Mouse (Mus musculus): ENCODE measurements around the gene Fscn3.
A peak's percentile ranks its signal among the peaks of the same experiment; 100 is the strongest.

Gene Fscn3

DNA sequence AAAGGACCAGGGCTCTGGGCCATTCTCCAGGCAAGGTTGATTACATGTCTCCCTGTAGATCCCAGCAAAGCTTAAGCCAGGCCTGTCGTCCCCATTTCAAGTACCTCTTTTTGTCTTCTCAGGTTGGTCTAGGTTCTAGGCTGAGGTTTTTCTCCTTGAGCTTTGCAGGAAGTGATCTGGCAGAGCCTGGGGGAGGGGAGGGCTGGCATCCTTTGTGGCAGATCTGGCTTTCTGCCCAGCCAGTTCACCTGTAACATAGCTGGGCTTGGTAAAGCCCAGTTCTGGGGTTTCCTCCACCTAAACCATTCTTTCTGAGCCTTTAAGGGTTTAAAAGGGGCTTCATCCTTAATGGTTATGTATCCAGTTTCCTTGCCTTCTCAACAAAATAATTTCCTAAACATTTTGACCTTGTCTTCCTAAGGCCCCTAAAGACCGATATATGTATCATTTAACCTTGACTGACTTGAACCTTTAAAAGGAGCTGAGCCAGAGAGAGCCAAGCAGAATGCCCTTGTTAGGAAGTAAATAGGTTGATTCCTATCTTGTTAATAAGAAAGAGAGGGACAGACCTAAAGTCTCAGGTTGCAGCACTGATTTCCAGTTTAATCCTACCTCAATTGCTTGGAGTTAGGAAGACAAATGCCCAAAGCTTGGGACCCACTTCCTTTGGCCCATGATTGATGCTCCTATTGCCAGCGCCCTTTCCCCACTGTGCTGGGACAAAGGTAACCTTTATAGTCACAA is at the start of gene Fscn3:
TSS of gene Fscn3 (plus strand) at position 694 of the 744 bp plus-strand sequence.
- DNase-seq (ENCODE audit: low spot score), result no peak

DNA sequence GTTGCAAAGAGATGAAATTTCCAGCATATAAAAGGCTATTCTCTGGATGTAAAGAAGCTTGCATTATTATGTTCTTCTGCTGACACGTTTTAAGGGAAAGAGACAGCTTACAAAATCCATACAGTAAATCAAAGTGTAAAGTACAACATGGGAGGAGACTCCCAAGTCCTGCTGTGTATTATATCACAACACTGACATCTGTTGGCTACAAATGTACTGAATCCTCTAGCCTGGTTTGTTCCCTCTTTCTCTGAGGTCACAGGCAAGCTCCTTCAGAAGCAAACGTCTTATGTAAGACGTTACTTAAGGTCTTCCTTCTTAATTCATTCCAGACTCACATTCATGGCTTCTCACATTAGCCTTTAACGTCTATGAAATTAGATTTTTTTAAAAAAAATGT is 45.6 kb upstream of the Fscn3 start:
- DNase-seq (ENCODE audit: low spot score), result peak; percentile 25

DNA sequence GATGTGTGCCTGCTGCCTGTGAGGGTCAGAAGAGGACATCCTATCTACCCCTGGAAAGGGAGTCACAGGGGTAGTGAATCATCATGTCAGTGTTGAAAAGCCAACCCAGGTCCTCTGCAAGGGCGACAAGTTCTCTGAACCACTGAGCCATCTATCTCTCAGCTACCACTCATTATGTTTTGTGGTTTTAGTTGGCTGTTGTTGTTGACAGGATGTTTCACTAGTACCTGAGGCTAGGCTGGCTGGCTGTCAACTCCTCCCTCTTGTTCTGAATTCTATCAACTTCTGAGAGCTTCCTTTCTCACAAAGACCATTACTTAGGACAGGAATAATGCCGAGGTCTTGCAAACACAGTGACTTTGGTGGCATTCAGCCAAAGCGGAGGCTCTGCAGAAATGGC is 42.4 kb upstream of the Fscn3 start:
- DNase-seq (ENCODE audit: low spot score), result no peak

DNA sequence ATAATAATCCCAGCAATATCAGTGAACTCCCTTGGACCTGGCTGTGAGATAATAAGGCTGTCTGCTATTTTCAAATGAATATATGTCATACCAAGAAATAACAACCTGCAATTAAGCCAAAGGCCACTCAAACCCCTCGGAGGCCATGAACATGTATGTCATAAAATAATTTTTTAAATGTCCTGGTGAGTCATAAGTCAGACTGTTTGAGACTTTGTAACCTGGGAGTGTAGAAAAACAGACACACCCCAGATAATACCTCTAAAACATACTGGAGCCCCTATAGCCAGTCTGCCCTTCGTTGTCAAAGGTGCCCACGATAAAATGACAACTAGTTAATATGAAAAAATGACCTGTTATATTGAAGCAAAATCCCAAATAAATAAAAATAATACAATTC is 38.6 kb upstream of the Fscn3 start:
- no peak for DNase-seq (ENCODE audit: low spot score)

DNA sequence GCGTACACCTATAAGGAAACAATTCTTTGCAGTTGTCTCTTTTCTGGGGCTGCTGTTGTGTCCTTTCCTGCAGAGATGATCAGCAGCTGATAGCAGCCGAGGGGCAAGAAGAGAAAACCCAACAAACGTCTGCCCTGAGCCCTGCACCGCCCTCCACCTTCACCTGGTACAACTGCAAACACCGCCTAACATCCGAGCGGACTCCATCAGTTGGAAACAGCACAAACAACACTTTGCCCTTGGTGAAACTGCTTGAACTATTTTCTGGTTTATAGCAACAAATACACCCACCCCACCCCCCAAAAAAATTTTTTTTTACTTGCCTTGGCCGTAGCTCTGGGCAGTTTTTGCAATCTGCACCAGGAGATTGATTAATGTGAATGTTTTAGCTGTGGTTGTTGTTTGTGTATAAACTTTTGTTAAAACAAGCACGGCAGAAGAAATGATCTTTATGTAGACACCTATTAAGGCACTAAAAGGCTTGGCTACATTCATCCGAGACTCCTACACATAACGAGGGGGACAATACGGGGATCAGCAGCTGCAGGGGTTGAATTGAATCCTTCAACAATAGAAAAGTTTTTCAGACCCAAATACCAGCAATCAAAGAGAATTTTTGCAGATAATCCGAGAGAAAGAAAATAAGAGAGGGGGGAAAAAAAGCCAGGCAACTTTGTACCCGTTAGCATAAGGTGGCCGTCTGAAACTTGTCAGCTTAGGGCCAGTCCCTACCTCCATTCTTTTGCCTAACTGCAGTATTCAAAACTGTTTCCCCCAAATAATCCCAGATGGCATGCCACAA is 31.3 kb upstream of the Fscn3 start:
- DNase-seq (ENCODE audit: low spot score), result no peak

DNA sequence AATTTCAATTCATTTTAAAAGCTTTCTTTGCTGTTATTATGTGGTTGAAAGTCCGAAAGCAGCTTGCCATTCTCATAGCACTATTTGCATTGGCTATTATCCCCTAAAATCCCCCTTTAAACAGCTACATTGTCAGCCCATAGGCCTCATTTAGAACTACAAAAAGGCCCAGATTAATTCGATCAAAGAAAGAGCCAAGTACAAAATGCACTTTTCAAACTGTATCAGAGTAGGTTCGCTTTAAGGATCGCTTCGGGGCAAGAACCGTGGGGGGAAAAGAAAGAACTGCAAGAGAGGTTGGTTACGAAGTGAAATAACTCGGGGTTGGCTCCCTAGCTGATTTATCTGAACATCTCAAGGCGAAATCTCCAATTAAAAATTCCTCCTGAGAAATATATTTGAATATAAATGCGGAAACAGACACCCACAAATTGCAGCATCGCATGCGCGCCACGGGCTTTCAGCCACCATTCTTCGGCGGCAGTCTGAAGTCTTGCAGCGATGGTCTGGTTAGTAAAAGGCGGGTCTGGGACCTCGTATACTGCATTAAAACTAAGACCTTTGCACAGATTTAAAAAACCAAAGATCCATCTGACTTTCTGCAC is 30.6 kb upstream of the Fscn3 start:
- DNase-seq (ENCODE audit: low spot score), result no peak

DNA sequence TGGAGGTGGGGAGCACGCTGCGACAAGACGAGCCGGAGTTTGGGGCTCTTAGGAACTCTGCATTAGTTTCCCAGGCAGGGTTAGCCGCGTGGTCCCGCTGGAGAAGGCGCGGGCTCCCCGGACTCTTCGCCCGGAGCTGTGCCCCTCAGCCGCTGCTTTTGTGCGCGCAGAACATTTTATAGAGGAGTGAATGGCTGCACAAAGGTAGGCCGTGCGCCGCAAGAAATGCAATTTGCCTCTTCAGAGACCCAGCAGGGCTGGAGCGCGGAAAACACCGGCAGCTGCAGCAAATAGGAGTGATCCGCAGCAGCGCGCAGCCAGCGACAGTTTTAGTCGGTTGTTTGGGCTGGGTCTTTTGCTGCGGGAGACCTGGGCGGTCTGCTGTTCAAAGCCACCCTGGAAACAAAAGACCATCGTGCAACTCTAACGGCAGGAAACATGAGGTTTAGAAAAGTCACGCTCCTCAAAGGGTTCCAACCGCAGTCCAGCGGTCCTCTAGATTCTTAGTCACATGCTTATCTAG is 29.8 kb upstream of the Fscn3 start, which contains the start of gene Zfp800:
TSS of gene Zfp800 (minus strand) at position 325 of the 523 bp plus-strand sequence.
- DNase-seq (ENCODE audit: low spot score), result no peak

DNA sequence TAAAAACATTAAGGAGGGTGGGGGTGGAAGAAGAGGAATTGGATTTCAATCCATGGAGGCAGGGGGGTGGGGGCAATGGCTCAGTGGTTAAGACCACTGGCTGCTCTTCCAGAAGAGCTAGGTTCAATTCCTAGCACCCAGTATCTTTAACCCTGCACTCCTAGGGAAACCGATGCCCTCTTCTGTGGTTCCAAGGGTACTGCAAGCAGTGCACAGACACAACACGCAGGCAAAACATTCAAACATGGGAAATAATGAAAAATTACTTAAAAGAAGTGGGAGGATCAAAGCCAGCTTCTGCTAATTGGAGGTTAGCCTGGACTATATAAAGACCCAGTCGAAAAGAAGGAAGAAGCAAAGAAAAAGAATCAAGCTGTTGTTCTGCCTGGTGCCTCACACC is 28.9 kb upstream of the Fscn3 start:
- DNase-seq (ENCODE audit: low spot score), result no peak

DNA sequence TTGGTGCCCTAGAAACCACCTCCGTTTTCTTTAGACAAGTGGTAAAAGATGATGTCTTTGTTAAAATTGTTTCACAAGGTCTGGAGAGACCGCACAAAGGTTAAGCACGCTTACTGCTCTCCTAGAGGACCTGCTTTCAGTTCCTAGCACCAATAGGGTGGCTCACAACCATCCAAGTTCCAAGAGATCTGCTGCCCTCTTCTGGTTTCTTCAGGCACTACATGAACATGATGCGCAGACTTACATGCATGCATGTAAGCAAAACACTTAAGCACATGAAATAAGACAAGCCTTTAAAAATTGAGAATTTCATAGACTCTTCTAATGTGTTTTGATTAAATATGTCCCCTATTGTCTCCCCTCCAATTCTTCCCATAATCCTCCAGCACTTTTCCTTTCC is 27.8 kb upstream of the Fscn3 start:
- no peak for DNase-seq (ENCODE audit: low spot score)

DNA sequence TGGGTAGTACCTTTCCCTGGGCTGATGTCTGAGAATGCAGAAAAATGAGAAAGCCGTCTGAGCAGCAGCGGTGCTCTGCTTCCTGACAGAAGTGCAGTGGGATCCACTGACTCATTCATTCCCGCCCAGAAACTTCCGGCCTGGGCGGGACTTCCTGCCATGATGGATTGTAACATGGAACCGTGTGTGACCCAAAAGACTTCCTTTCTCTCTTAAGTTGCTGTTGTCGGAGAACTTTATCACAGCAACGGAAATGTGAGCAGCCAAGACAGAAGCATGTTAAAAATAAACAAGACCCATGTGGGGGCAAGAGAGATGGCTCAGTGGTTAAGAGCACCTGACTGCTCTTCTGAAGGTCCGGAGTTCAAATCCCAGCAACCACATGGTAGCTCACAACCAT is 17.5 kb upstream of the Fscn3 start:
- no peak for DNase-seq (ENCODE audit: low spot score)

DNA sequence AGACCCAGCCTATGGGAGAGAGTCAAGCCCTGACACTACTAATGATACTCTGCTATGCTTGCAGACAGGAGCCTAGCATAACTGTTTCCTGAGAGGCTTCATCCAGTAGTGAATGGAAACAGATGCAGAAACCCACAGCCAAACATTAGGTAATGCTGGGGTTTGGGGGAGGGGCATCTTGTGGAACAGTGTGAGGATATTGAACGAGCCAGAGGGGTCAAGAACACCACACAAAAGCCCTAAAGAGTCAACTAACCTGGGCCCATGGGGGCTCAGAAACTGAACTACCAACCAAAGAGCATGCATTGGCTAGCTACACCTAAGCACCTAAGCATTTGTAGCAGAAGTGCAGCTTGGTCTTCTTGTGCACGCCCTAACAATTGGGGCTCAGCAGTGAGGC is 16.4 kb upstream of the Fscn3 start:
- DNase-seq (ENCODE audit: low spot score), result no peak

DNA sequence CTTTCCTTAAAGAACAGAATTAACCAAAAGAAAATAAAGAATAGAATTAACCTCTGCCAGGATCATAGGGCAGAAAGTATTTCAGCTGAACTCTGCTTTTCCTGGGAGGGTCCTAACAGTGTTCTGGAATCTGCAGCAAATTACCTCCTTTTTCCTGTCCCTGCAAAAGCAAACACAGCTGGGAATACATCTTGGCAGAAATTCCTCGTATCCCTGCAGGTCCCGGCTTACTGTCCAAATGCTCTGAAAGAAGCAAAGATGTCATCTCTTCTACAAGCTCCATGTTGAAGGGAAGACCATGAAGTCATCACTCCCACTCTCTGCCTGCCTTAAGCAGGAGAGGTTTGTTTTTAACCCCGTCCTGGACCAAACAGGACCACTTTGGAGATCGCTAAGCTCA is 10.6 kb upstream of the Fscn3 start:
- no peak for DNase-seq (ENCODE audit: low spot score)

DNA sequence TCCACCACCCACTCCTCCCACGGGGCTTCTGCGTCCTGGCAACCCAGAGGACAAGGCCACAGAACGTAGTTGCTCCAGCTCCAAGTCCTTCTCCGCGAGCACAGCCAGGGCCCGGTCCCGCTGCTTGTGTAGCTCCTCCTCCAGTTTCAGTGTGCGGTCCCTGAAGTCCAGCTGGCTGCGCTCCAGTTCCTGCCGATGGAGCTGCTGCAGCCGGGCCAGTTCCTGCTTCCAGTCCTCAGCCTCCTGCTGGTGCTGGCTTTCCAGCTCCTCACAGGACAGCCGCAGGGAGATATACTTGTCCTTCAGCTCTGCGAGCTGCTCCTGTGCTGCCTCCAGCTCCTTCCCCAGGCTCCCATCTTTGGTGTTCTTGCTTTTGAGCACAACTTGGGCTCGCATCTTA is 9.1 kb upstream of the Fscn3 start:
- peak; percentile 73 for DNase-seq (ENCODE audit: low spot score)

DNA sequence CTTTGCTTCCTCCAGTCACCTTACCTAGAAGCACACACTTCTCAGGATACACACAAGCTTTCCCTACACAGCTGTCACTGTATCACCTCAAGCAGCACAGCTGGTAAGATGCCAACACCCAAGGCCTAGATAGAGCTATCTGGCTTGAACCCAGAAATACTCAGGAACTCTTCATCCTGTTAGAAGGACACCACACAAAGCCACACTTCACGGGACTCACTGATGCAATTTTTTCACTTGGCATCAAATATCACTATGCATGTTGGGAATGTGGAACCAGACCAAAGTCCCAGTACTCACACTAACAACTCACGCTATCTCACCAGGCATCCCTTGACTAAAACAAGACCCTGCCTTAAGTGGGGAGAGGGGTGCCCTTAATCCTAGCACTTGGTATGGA is 7.9 kb upstream of the Fscn3 start:
- DNase-seq (ENCODE audit: low spot score), result no peak

DNA sequence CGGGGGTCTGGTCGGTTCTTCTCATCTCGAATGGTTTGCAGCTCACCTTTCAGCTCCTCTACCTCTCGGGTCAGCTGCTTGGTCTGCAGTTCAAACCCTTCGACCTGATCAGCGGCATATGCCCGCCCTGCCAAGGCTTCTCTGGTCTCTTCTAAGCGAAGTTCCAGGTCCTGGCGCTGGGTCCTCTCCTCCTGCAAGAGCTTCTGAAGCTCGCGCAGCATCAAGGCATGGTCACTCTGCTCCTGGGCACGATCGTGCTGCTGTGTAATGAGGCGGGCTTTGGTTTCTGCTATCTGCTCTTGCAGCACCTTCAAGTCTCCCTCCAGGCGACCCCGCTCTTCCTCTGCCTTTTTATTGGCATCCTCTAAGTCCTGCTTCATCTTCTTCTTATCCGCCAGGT is 7.2 kb upstream of the Fscn3 start:
- DNase-seq (ENCODE audit: low spot score), result no peak

DNA sequence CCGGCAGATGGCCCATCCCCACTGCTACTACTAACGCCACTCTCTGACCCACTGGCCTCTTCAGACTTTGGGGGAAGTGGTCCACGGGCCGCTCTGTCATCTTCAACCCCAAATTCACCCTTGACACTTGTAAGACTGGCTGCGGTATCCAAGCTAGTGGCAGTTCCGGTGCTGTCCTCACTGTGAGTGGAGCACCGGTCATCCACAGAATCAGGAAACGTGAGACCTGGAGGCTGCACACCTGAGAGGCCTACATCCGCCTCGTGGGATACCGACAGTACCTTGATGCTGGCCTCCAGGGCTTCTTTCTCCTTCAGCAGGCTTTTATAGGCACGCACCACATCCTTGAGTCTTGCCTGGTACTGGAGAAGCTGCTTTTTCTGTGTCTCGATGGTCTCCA is 6.7 kb upstream of the Fscn3 start:
- no peak for DNase-seq (ENCODE audit: low spot score)

DNA sequence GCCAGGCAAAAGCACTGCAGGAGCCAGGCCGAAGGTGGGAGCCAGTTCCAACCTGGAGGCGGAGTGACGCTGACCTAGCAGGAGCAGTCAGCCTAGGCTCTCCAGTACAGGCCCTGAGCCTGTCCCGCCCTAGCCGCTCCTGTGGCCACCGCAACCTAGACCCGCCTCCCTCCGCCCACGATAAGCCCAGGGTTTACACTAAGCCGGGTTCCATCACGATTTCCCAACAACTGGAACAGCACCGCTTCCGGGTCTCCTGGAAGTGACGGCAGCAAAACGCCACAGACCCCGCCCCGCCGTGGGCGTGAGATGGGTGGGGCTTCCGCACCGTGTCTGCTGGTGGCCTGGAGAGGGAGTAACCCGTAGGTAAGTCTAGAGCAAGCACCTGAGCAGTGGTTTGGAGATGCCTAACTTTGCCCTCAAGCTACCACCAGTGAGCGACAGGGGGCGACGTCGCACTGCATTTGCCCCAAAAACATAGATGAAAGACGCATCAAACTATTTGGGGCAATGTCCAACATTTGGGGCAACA is 6.1 kb upstream of the Fscn3 start:
- peak; percentile 94 for DNase-seq (ENCODE audit: low spot score)

DNA sequence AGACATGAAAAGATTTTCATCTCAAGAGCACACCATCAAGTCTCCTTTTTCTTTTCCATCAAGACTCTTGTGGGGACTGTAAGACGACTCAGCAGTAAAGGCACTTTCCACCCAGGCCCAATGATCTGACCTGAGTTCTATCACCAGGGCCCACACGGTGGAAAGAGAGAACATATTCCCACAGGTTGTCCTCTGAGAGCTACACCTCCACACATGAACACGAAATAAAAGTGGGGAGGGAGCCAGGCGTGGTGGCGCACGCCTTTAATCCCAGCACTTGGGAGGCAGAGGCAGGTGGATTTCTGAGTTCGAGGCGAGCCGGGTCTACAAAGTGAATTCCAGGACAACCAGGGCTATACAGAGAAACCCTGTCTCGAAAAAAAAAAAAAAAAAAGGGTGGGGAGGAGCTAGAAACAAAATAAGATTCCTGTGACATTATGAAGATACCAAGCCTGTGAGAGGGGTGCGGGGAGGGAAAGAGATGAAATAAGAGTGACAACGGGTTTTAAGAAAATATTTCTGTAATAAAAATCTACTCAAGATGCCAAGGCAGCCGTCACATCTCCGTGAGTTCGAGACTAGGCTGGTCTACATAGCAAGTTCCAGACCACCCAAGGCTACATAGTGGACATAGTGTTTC is 4.8 kb upstream of the Fscn3 start:
- no peak for DNase-seq (ENCODE audit: low spot score)

DNA sequence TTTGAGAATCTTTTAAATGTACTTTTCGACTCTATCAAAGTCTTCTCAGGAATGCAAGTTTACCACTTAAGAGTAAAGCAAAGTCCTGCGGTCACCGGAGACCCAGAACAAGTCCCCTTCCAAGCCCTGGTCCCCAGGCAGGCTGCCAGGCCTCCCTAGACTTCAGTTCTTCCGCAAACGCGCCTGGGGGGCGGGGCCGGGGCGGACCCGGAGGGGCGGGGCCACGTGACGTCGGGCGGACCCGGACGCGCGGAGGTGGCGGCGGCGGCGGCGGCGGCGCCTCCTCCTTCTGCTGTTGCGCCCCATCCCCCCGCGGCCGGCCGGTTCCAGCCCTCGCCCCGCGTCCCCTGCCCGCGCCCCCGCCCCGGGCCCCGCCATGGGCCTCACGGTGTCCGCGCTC is 4.3 kb upstream of the Fscn3 start, which contains the start of gene Arf5:
TSS of gene Arf5 (plus strand) at position 248 of the 400 bp plus-strand sequence.
- peak; percentile 91 for DNase-seq (ENCODE audit: low spot score)

DNA sequence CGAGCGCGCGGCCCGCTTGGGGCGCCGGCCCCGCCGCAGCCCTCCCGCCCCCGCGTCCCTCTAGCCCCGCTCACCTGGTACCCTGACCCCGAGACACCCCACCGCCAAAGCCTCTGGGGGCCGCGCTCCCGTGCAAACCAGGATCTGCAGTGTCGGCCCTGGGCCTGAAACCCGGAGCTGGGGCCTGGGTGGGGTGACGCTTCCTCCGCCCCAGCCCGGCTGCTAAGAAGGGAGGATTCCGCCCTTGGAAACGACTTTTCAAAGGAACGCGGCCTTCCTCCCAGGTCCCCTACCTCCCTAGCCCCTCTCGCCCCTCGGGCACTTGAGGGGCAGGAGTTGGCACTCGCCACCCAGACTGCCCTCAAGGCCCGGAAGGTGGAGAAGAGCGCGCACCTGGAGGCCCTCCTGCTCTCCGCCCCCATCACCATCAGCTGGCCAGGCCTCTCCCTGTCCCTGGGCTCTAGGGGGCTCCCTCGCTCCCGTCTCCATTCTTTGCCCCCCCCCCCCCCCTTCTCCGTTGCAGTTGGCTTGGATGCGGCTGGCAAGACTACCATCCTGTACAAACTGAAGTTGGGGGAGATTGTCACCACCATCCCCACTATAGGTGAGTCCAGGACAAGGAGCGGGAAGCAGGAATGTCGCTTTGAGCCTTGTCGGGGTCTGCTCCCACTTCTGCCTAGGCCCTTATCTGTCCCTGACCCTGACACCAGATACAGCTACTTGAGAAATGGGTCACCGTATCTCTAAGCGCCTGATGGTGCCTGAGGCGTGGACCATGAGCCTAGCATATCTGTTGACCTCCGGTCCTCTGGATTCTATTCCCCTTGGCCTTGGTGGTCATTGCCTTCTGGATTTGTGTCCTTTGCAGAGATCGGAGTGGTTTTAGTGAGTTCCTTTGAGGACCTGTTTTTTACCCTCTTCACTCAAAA is 3.6 kb upstream of the Fscn3 start:
- DNase-seq (ENCODE audit: low spot score), result peak; percentile 63

DNA sequence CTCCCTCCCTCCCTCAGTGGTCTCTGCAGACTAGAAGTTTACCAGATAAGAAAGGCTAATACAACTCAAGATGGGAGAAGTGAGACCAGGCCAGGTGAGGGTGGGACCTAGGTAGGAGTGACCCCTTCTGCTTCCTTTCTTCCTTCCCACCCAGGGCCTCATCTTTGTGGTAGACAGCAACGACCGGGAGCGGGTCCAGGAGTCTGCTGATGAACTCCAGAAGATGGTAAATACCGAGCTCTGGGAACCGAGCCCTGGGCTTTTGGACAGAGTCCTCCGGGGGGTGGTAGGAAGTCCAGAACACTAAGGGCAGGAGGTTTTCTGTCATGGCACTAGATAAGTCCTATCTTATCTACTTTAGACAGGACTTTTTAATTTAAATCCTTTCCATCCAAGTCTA is 2.6 kb upstream of the Fscn3 start:
- no peak for DNase-seq (ENCODE audit: low spot score)

All from MN1 (cell line).